Mouse (Mus musculus) cerebellum, postnatal 10 days (tissue): ENCODE measurements at regions not wholly inside any gene's neighbourhood (a gene's known extent, or its start where the extent isn't known, plus 50 kb on each side); places are given as distances from the start of the nearest gene placed in this dataset.

Experiments
- DNase-seq, 2 experiments: peaks; one replicate each; pipeline ENCODE4 v3.0.0; 2021; ENCODE audit warnings: mixed read lengths in 2 of 2

GRCm38 (mm10) chr9:61144685-61145318 lies 227.4 kb upstream of the Tle3 start:
- DNase-seq, result no peak

- no peak for DNase-seq
These were observed 226.4 kb upstream of the Tle3 start for GRCm38 (mm10) chr9:61145738-61146137.

- no peak for DNase-seq
These were observed 221.0 kb upstream of the Tle3 start for GRCm38 (mm10) chr9:61151201-61151600.

- no peak for DNase-seq
These were observed 220.2 kb upstream of the Tle3 start for GRCm38 (mm10) chr9:61151901-61152337.

GRCm38 (mm10) chr9:61154721-61155120 lies 217.4 kb upstream of the Tle3 start:
- DNase-seq, result no peak

- DNase-seq, result no peak
These were observed 216.3 kb upstream of the Tle3 start for GRCm38 (mm10) chr9:61155851-61156250.

- DNase-seq, result peak; percentile 36 to 58
These were observed 213.9 kb upstream of the Tle3 start for GRCm38 (mm10) chr9:61158192-61158770.

- no peak for DNase-seq
These were observed 213.0 kb upstream of the Tle3 start for GRCm38 (mm10) chr9:61159159-61159558.

- peak; percentile 28 to 41 for DNase-seq
These were observed 212.6 kb upstream of the Tle3 start for GRCm38 (mm10) chr9:61159616-61160015.

- DNase-seq, result no peak
These were observed 209.3 kb upstream of the Tle3 start for GRCm38 (mm10) chr9:61162884-61163283.

- no peak for DNase-seq
These were observed 208.4 kb upstream of the Tle3 start for GRCm38 (mm10) chr9:61163671-61164288.

- peak; percentile 42 to 51 for DNase-seq
These were observed 207.5 kb upstream of the Tle3 start for GRCm38 (mm10) chr9:61164501-61165251.

- no peak for DNase-seq
These were observed 206.1 kb upstream of the Tle3 start for GRCm38 (mm10) chr9:61166115-61166514.

- no peak for DNase-seq
These were observed 204.9 kb upstream of the Tle3 start for GRCm38 (mm10) chr9:61167097-61167842.

- no peak for DNase-seq
These were observed 203.2 kb upstream of the Tle3 start for GRCm38 (mm10) chr9:61168931-61169330.

- DNase-seq, result no peak
These were observed 202.6 kb upstream of the Tle3 start for GRCm38 (mm10) chr9:61169506-61170090.

- no peak for DNase-seq
These were observed 201.2 kb upstream of the Tle3 start for GRCm38 (mm10) chr9:61170921-61171320.

- no peak for DNase-seq
These were observed 199.7 kb upstream of the Tle3 start for GRCm38 (mm10) chr9:61172421-61172820.

GRCm38 (mm10) chr9:61173548-61173947 lies 198.6 kb upstream of the Tle3 start:
- DNase-seq, result no peak

- no peak for DNase-seq
These were observed 196.8 kb upstream of the Tle3 start for GRCm38 (mm10) chr9:61175381-61175780.

GRCm38 (mm10) chr9:61176856-61177255 lies 195.3 kb upstream of the Tle3 start:
- no peak for DNase-seq
